Mouse (Mus musculus): ENCODE measurements around the gene Gm1043.
A peak's percentile ranks its signal among the peaks of the same experiment; 100 is the strongest.

Gm1043 gene

GRCm38 (mm10) chr5:37066703-37067568 lies 18.2 kb upstream of the Gm1043 start:
- DNase-seq (ENCODE audit: low read depth, low spot score): peak; percentile 3

- DNase-seq (ENCODE audit: low read depth, low spot score): no peak
Measured at GRCm38 (mm10) chr5:37073660-37074059, 11.5 kb upstream of the Gm1043 start.

GRCm38 (mm10) chr5:37076692-37077329 lies 8.4 kb upstream of the Gm1043 start:
- DNase-seq (ENCODE audit: low read depth, low spot score): no peak

- no peak for DNase-seq (ENCODE audit: low read depth, low spot score)
Measured at GRCm38 (mm10) chr5:37077330-37077698, 7.9 kb upstream of the Gm1043 start.

- DNase-seq (ENCODE audit: low read depth, low spot score): no peak
Measured at GRCm38 (mm10) chr5:37079484-37079883, 5.7 kb upstream of the Gm1043 start.

- no peak for DNase-seq (ENCODE audit: low read depth, low spot score)
Measured at GRCm38 (mm10) chr5:37080601-37081000, 4.6 kb upstream of the Gm1043 start.

- no peak for DNase-seq (ENCODE audit: low read depth, low spot score)
Measured at GRCm38 (mm10) chr5:37082420-37082819, 2.8 kb upstream of the Gm1043 start.

- no peak for DNase-seq (ENCODE audit: low read depth, low spot score)
Measured at GRCm38 (mm10) chr5:37083209-37083770, 1.9 kb upstream of the Gm1043 start.

GRCm38 (mm10) chr5:37083850-37084249 lies 1.3 kb upstream of the Gm1043 start:
- no peak for DNase-seq (ENCODE audit: low read depth, low spot score)

- DNase-seq (ENCODE audit: low read depth, low spot score): no peak
Measured at GRCm38 (mm10) chr5:37085918-37086317, 748 bp downstream of the Gm1043 start.

GRCm38 (mm10) chr5:37087786-37088185 lies 2.6 kb downstream of the Gm1043 start:
- DNase-seq (ENCODE audit: low read depth, low spot score): no peak

- DNase-seq (ENCODE audit: low read depth, low spot score): no peak
Measured at GRCm38 (mm10) chr5:37088342-37089108, 3.4 kb downstream of the Gm1043 start.

GRCm38 (mm10) chr5:37091171-37091628 lies 6.0 kb downstream of the Gm1043 start:
- no peak for DNase-seq (ENCODE audit: low read depth, low spot score)

GRCm38 (mm10) chr5:37094941-37095340 lies 9.8 kb downstream of the Gm1043 start:
- no peak for DNase-seq (ENCODE audit: low read depth, low spot score)

- DNase-seq (ENCODE audit: low read depth, low spot score): no peak
Measured at GRCm38 (mm10) chr5:37097591-37097990, 12.4 kb downstream of the Gm1043 start.

GRCm38 (mm10) chr5:37100813-37101212 lies 15.6 kb downstream of the Gm1043 start:
- no peak for DNase-seq (ENCODE audit: low read depth, low spot score)

GRCm38 (mm10) chr5:37101631-37102030 lies 16.5 kb downstream of the Gm1043 start:
- DNase-seq (ENCODE audit: low read depth, low spot score): no peak

GRCm38 (mm10) chr5:37102056-37102455 lies 16.9 kb downstream of the Gm1043 start:
- DNase-seq (ENCODE audit: low read depth, low spot score): no peak

- no peak for DNase-seq (ENCODE audit: low read depth, low spot score)
Measured at GRCm38 (mm10) chr5:37105531-37106456, 20.6 kb downstream of the Gm1043 start.

GRCm38 (mm10) chr5:37107111-37107510 lies 21.9 kb downstream of the Gm1043 start:
- no peak for DNase-seq (ENCODE audit: low read depth, low spot score)

- DNase-seq (ENCODE audit: low read depth, low spot score): no peak
Measured at GRCm38 (mm10) chr5:37107611-37108010, 22.4 kb downstream of the Gm1043 start.
